Mouse (Mus musculus) megakaryocyte, embryonic 14.5 days (primary cell): ENCODE measurements around the gene Ptcd1.

Experiments used
- FLI1 ChIP-seq: IDR thresholded peaks from 2 replicates; pipeline ENCODE4 v1.6.1; 2012; ENCODE audit warnings: low read length, inconsistent platforms, mixed read lengths
- GATA1 ChIP-seq: IDR thresholded peaks from 3 replicates; pipeline ENCODE4 v1.6.1; 2012; ENCODE audit warnings: mixed read lengths, low read length, inconsistent platforms, borderline replicate concordance

DNA sequence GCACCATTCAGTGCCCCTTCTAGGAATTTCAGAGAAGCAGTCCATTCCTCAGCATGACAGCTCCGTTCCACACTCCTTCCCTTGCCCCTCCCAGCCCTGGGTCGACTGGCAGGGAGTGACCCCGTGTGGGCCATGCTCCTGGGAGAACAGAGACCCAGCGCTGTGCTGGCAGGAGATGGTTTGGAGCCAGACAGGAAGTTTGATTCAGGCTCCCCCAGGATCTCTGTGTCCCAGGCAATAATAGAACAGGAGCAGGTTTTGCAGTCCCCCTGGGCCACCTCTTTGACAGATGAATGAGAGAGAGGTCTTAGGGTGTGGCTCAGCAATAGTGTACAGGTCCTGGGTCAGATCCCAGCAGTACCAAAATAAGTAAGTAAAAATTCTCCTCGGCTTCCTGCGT is 48.9 kb downstream of the Ptcd1 start:
- TF ChIP-seq GATA1 (no peak), FLI1 (no peak)
